Mouse (Mus musculus): ENCODE measurements around the gene Creb5.

The Creb5 gene

GRCm38 (mm10) chr6:53706604-53707330 is 419.7 kb downstream of the Creb5 start:
- DNase-seq (ENCODE audit: low spot score) = no peak

- DNase-seq (ENCODE audit: low spot score) = no peak
Measured at GRCm38 (mm10) chr6:53707795-53708194, 420.7 kb downstream of the Creb5 start.

DNA sequence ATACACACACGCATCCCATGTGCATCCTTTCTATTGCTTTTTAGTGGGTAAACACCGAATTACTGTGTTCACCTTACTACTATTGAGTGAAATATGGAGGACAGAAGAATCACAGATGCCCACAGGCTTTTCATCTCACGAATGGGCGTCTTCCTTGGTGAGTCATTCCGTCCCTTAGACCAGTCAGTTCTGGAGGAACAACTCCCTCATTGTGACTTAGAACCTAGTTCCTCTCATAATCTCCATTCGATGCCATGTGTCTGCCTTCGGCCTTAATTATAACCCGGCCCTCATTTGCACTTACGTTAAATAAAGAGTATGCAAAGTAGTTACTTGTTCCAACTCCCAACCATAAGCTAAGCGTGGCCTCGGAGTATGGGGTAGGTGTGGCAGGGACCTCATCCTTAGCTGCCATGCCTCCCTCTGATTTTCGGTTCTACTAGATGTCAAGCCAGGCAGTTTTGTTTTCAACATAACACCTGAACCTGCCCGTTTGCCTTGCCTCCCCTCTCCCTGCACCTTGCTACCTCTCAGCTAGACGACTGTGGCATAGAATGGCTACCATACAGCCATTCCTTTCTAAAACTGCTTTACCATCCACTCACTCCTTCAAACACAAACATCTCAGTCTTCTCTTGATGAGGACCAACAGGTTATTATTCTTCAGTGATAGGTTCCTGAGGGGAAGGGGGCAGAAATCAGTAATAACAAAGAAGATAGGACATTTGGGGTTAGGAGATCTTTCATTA is 422.8 kb downstream of the Creb5 start:
- no peak for DNase-seq (ENCODE audit: low spot score)

GRCm38 (mm10) chr6:53710560-53710959 is 423.5 kb downstream of the Creb5 start:
- no peak for DNase-seq (ENCODE audit: low spot score)

- no peak for DNase-seq (ENCODE audit: low spot score)
Measured at GRCm38 (mm10) chr6:53713152-53713551, 426.1 kb downstream of the Creb5 start.

- DNase-seq (ENCODE audit: low spot score) = no peak
Measured at GRCm38 (mm10) chr6:53714908-53715321, 427.8 kb downstream of the Creb5 start.

GRCm38 (mm10) chr6:53716013-53716412 is 428.9 kb downstream of the Creb5 start:
- no peak for DNase-seq (ENCODE audit: low spot score)

DNA sequence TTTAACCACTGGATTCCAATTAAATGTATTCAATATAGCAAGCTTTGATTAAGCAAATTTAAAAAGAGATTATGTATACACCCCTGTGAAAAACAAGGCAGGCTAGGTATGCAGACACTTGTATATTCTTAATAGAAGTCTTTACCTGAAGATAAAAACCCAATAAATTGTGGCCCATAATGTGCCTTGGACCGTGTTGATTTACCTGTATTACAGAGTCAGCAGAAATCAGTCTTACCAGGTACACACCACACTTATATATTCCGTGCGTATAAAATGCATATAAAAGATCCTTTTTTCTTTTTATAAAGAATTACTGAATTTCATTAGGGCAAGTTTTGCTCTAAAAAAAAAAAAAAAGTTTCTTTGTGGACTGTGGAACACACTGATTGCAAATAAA is 432.9 kb downstream of the Creb5 start:
- DNase-seq (ENCODE audit: low spot score) = no peak

DNA sequence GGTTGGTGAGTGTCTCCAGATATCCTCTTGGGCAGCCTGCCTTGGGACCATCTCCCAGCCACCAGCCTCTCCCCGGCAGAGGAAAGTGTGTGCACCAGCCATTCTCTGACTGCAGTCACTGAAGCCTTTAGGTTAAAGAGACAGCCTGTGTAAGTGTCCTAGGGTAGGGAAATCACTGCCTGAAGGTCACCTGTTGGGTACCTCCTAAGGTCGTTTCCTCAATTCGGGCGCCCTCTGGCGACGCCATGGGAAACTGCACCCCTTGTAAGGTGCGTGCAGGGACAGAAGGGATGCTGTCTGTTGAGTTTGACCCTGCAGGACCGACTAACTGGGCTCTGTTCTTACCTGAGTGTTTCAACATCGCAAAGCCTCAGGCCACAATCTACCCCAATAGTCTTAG is 434.5 kb downstream of the Creb5 start:
- DNase-seq (ENCODE audit: low spot score) = peak; percentile 69

- no peak for DNase-seq (ENCODE audit: low spot score)
Measured at GRCm38 (mm10) chr6:53722694-53723093, 435.6 kb downstream of the Creb5 start.

DNA sequence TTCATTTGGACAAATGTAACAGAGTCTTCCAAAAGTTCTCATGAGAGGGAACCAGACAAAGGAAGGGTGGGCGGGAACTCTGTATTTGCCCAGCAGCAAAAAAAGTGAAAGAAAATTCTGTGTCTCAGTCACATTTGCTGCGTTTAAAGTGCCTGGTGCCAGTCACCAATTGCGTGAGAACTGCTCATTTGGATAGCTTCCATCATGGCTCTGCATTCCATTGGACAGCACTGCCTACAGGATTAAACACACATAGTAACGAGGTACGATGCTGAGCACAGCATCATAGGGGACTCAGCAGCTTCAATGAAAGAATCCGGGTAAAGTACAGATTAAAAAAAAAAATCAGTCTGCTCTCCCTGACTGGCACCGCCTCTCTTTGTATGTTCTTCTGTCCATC is 443.4 kb downstream of the Creb5 start:
- DNase-seq (ENCODE audit: low spot score) = no peak

DNA sequence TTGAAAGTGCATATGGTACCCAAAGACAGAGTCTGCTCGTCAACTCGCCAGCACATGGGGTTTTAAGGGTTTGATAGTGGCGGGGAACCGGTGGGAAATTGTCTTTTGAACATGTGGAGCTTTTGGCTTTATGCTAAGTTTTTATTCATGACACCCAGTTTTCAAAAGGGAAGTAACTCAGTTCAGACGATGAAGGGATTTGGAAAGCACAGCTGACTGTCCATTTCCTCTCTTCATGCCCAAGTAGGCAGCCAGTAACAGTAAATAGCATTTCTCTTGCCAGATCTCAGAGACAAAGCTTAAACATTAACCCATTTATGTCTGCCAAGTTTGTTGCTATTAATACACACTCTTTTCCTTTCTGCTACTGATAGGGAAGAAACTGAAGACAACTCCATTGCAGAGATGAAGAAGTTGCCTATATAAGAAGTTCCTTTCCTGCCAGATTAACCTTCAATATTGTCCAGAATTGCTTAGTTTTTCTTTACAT is 444.0 kb downstream of the Creb5 start:
- no peak for DNase-seq (ENCODE audit: low spot score)

GRCm38 (mm10) chr6:53733546-53733945 is 446.5 kb downstream of the Creb5 start:
- no peak for DNase-seq (ENCODE audit: low spot score)

GRCm38 (mm10) chr6:53733999-53734398 is 446.9 kb downstream of the Creb5 start:
- no peak for DNase-seq (ENCODE audit: low spot score)

DNA sequence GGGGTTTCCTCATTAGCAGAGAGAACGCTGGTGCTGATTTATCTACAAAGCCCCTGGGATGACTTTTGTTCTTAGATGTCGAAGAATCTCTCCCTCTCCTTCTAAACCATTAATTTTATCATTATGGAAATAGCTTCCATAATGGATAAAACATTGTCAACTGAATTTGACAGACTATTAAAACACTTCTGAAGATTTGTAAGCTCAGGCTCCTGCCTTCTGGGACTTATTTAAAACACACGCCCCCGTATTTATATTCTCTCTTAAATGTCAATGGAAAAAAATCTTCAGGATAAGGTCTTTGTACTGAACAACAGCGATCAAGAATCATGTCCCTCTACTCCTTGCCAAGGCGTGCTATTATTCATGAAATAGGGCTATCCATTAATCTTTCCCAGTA is 448.6 kb downstream of the Creb5 start:
- no peak for DNase-seq (ENCODE audit: low spot score)

DNA sequence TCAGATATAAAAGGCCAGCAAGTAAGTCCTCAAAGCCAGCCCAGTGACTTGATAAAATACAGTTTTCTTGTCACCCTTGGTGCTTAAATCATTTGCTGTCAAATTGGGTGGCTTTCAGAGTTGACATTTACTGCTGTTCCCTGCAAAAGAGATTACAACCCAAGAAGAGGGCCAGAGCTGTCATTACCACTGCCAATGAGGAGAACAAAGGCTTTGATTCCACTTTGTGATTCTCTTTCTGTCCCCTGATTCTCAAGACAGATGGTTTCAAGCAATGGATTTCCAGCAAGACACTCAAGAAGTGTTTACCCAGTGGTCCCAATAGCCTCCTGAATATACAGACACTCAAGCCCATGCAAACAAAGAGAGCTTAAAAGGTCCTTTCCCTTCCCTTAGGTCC is 451.1 kb downstream of the Creb5 start:
- DNase-seq (ENCODE audit: low spot score) = no peak

DNA sequence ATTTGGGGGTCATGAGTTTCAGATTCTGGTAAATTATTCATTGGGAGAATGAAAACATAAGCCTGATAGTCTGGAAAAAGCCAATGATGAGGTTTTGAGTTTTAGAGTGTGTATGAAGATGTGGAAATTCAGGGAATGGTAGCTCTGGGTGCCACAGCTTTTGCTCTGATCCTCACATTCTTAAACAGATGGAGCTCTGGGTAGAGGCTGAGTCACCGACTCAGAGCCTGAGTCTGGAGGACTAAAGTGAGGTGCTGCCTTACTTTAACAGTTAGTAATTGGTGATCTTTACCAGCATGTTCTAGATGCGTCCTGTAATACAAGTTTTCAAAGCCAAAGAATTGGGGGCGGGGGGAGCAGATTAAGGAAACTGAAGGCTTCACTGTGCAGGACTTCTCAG is 454.2 kb downstream of the Creb5 start:
- no peak for DNase-seq (ENCODE audit: low spot score)

Measured in adipocyte (in vitro differentiated cells).